18 mouse cellular contexts compared by ENCODE assay signal in the genomic region with DNA sequence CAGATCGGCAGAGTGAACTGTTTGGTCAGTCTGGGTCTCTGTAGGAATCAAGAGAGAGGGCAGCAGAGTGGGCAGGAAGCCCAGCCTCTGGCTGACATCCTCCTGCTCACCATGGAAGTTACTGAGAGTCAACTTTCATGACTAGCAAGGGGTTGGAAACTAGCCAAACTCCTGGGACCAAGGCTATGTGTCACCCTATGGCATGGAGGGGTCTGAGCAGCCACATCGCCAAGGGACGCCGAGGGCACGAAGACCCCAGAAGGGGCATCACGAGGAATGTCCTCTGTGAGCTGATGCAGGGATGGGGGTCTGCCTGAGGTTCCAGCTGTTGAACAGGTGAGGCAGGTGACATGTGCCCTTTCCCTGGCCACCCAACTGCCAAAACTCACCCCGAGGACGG. TPM values are rescaled to one million over a fixed set of nuclear protein-coding genes. Genes with fewer than 3 reads are reported as not detected.
DNase-seq lines count a peak whose midpoint lies in the region.
"Had no signal": no experiment of that assay in that cellular context is flagged by ENCODE, and none has a peak within 500 bp of the region (broad histone marks: within the 10 kb centered on the region; RNA-seq: fewer than 3 reads in every experiment).

No protein-coding gene starts in this region.

- intact Hi-C loops in gastrocnemius, postnatal 14 days (cut with DNase I; ENCODE audit: low total_unique reads): no loop called here

- DNase-seq in cerebellum, adult 9-10 months: peak; percentile 38
- DNase-seq in cerebellum, adult 11 months: no peak
- DNase-seq in gastrocnemius, postnatal 14 days: peak; percentile 8
- DNase-seq in gastrocnemius, postnatal 25 days: no peak
- peak; percentile 1 to 2 for DNase-seq in kidney, postnatal 4 days
- no peak for DNase-seq in kidney, adult 8-10 months
- peak; percentile 6 for DNase-seq in thymus, postnatal 4 days
- DNase-seq in thymus, postnatal 25 days: no peak
- DNase-seq: adrenal gland, postnatal 10 days; heart, postnatal 14 days; lung, embryonic 14.5 days; lung, postnatal 14 days; thymus, postnatal 14 days had no signal

RNA-seq across cellular contexts. Expression of a gene that starts 7.8 kb away (rescaled TPM):
- 10 to 100 TPM; 44.1 to 48.8 TPM for total RNA-seq in gastrocnemius, postnatal 14 days (2021)
- total RNA-seq in gastrocnemius, postnatal 25 days (2021): 10 to 100 TPM; 41.4 to 53.2 TPM

RNA-seq across cellular contexts. Expression of a gene that starts 7.8 kb away (rescaled TPM):
- total RNA-seq in gastrocnemius, postnatal 14 days (2021): 1 to 10 TPM; 3.8 to 4.7 TPM
- 1 to 10 TPM; 2.5 to 2.9 TPM for total RNA-seq in gastrocnemius, postnatal 25 days (2021)
- total RNA-seq: common myeloid progenitor, adult 5-6 weeks had no signal

RNA-seq across cellular contexts. Expression of a gene that starts 20.8 kb away (rescaled TPM):
- 10 to 100 TPM; 60.2 to 73.5 TPM for total RNA-seq in gastrocnemius, postnatal 14 days (2021)
- 10 to 100 TPM; 62.8 to 69.1 TPM for total RNA-seq in gastrocnemius, postnatal 25 days (2021)

RNA-seq across cellular contexts. Expression of a gene that starts 23.4 kb away (rescaled TPM):
- not detected for total RNA-seq in gastrocnemius, postnatal 14 days (2021)
- total RNA-seq in gastrocnemius, postnatal 25 days (2021): not detected
- total RNA-seq: common myeloid progenitor, adult 5-6 weeks; MEL; neutrophil, adult 5-6 weeks had no signal

RNA-seq across cellular contexts. Expression of a gene that starts 35.9 kb away (rescaled TPM):
- 1,000 to 10,000 TPM; 3,999 to 4,490 TPM for total RNA-seq in gastrocnemius, postnatal 14 days (2021)
- total RNA-seq in gastrocnemius, postnatal 25 days (2021): 1,000 to 10,000 TPM; 3,676 to 4,447 TPM
- total RNA-seq: common myeloid progenitor, adult 5-6 weeks; layer of hippocampus, adult 2 months; left cerebral cortex, postnatal 25 days; MEL had no signal

Comparison
In these comparisons a context has a peak if more than half of its experiments do, and no peak if none do; other contexts are left out.
1. DNase-seq: peak in cerebellum, adult 9-10 months (single experiment), gastrocnemius, postnatal 14 days (single experiment), kidney, postnatal 4 days (2 of 2) and thymus, postnatal 4 days (single experiment); none in cerebellum, adult 11 months (single experiment), gastrocnemius, postnatal 25 days (single experiment), kidney, adult 8-10 months (0 of 2) and thymus, postnatal 25 days (single experiment).